Mouse (Mus musculus) bone marrow, adult 2 months (tissue): ENCODE results near the gene Dlg1.

Experiments used
- CTCF ChIP-seq: fragments of 200-500 bp; IDR thresholded peaks from 2 replicates; pipeline ENCODE4 v1.5.1; 2011; ENCODE audit warnings: low read length, control low read depth; ENCODE audit not compliant: control insufficient read depth, insufficient read depth
- POLR2A ChIP-seq: fragments of 200-500 bp; IDR thresholded peaks from 2 replicates; pipeline ENCODE4 v1.6.1; 2011; ENCODE audit warnings: low read depth, mild to moderate bottlenecking, control low read depth, low read length, borderline replicate concordance; ENCODE audit not compliant: control insufficient read depth

GRCm38 (mm10) chr16:31684771-31685170 is 21.5 kb downstream of the Dlg1 start:
- TF ChIP-seq POLR2A (no peak), CTCF (no peak)
